Mouse (Mus musculus) kidney, embryonic 16.5 days (tissue): Measurements from ENCODE around the gene Gm42957. TPM values are rescaled to one million over a fixed set of nuclear protein-coding genes. Genes with fewer than 3 reads are reported as not detected.

Experiments
- ATAC-seq: fragments of 200-750 bp; cut with Nextera tagmentation; 2 replicates; pipeline ENCODE4 v1.8.0; 2017; ENCODE audit warnings: moderate TSS enrichment; ENCODE audit not compliant: low FRiP score, low TSS enrichment
- H3K27ac ChIP-seq: fragments of 300-500 bp; sonication (generic); 2 replicates; pipeline ENCODE4 v1.5.1; 2014; ENCODE audit warnings: low read length
- H3K27me3 ChIP-seq: fragments of 300-500 bp; sonication (generic); 2 replicates; pipeline ENCODE4 v1.6.1; 2014; ENCODE audit warnings: low read length, control low read depth, mixed read lengths; ENCODE audit not compliant: insufficient read depth
- H3K36me3 ChIP-seq: fragments of 300-500 bp; sonication (generic); 2 replicates; pipeline ENCODE4 v1.6.1; 2014; ENCODE audit warnings: low read length, control low read depth, mixed read lengths; ENCODE audit not compliant: insufficient read depth
- H3K4me1 ChIP-seq: fragments of 300-500 bp; sonication (generic); 2 replicates; pipeline ENCODE4 v1.6.1; 2014; ENCODE audit warnings: low read length, control low read depth, mixed read lengths; ENCODE audit not compliant: insufficient read depth
- H3K4me2 ChIP-seq: fragments of 300-500 bp; sonication (generic); replicated peaks from 2 replicates; pipeline ENCODE4 v1.6.1; 2014; ENCODE audit warnings: low read depth, low read length
- H3K4me3 ChIP-seq: fragments of 300-500 bp; sonication (generic); 2 replicates; pipeline ENCODE4 v1.5.1; 2014; ENCODE audit warnings: mild to moderate bottlenecking, low read length
- H3K9ac ChIP-seq: fragments of 300-500 bp; sonication (generic); replicated peaks from 2 replicates; pipeline ENCODE4 v1.6.1; 2014; ENCODE audit warnings: low read length
- H3K9me3 ChIP-seq: fragments of 300-500 bp; sonication (generic); 2 replicates; pipeline ENCODE4 v1.6.1; 2016; ENCODE audit warnings: low read length, control low read depth
- WGBS: fragments of 180-500 bp; shearing (Covaris S2); extraction: QIAGEN DNeasy Blood & Tissue Kit; methylation state at CpG from one replicate; pipeline ENCODE4 v1.1.7; 2014; 5-methylcytosine and 5-hydroxymethylcytosine counted together
- polyA plus RNA-seq: library from polyadenylated mRNA; unstranded; fragments of >200 nt; fragmentation: Nextera tagmentation; extraction: Ambion mirVana; gene quantifications from 2 replicates; pipeline ENCODE4 v1.2.1, GENCODE M21; 2015

Gene Gm42957
- 0.05 and 0.21 TPM in 2 replicates for polyA plus RNA-seq

DNA sequence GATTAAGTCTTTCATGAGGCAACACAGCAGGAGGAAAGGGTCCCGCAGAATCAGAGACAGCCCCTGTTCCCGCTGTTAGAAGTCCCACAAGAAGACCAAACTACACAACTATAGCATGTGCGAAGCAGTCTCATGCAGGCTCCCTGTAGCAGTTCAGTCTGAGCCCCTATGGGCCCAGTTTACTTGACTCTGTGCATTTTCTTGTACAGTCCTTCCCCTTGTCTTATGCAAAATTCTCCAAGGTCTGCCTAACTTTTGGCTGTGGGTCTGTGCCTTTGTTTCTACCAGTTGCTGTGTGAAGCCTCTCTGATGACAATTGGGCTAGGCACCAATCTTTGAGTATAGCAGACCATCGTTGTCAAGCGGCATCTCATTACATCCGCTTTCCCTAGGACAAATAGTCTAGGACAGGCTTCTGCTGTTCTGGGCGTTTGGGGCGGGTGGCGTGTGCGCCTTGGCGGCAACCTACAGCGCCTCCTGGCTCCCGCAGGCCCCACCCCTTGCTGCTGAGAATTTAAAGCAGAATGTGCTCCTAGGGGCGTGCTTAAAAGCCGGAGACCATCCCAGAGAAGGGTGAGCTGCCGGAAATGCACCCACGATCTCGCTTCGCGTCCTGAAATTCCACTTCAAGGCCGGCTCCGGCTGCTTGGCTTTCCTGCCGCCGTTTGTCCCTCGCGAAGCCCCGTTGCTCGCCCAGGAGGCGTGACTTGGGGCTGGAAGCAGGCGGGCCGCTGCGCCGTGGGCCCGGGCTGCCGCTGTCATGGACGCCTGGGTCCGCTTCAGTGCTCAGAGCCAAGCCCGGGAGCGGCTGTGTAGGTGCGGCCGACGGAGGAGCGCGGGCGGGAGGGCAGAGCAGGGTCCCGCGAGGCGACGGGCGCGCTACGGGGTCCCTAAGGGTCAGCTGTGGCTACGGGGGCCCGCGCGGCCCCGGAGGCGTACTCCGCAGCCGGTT, at the start of gene Gm42957, which contains the start of gene Pex11b:
Gene Gm42957, plus strand, starts transcription at position 547 of the 952 bp plus-strand sequence.
Gene Pex11b, plus strand, starts transcription at position 449 of the 952 bp plus-strand sequence.
- Histone ChIP-seq H3K9ac (peak within 1 kb of the TSS; percentile 98), H3K9me3 (no peaks in the 10 kb centered on the region), H3K27me3 (no peaks in the 10 kb centered on the region), H3K36me3 (peaks cover 42% of the 10 kb centered on the region), H3K4me1 (peaks cover 30% of the 10 kb centered on the region), H3K4me3 (peak within 1 kb of the TSS; percentile 97), H3K27ac (peak within 1 kb of the TSS; percentile 90), H3K4me2 (peak within 1 kb of the TSS; percentile 70)
- ATAC-seq = peak; percentile 95
- 2% methylated on average over 60 of the region's 60 CpGs for WGBS

- no peak overlapping the region for H3K4me2 ChIP-seq
- H3K36me3 ChIP-seq = no peaks in the 10 kb centered on the region
- no peak overlapping the region for H3K27ac ChIP-seq
- peaks cover 9% of the 10 kb centered on the region for H3K27me3 ChIP-seq
- no peaks in the 10 kb centered on the region; the same call in 1 of the 2 replicates for H3K4me1 ChIP-seq
- ATAC-seq = no peak
- no peaks in the 10 kb centered on the region; the same call in 1 of the 2 replicates for H3K9me3 ChIP-seq
- H3K9ac ChIP-seq = no peak overlapping the region
- no peak overlapping the region for H3K4me3 ChIP-seq
- WGBS = 80% methylated on average over 4 of the region's 4 CpGs
Measured at GRCm38 (mm10) chr3:96590657-96591056, 44.6 kb upstream of the Gm42957 start.

GRCm38 (mm10) chr3:96593374-96593773, 41.9 kb upstream of the Gm42957 start:
- under 1% methylated on average over 10 of the region's 10 CpGs for WGBS
- no peaks in the 10 kb centered on the region for H3K36me3 ChIP-seq

DNA sequence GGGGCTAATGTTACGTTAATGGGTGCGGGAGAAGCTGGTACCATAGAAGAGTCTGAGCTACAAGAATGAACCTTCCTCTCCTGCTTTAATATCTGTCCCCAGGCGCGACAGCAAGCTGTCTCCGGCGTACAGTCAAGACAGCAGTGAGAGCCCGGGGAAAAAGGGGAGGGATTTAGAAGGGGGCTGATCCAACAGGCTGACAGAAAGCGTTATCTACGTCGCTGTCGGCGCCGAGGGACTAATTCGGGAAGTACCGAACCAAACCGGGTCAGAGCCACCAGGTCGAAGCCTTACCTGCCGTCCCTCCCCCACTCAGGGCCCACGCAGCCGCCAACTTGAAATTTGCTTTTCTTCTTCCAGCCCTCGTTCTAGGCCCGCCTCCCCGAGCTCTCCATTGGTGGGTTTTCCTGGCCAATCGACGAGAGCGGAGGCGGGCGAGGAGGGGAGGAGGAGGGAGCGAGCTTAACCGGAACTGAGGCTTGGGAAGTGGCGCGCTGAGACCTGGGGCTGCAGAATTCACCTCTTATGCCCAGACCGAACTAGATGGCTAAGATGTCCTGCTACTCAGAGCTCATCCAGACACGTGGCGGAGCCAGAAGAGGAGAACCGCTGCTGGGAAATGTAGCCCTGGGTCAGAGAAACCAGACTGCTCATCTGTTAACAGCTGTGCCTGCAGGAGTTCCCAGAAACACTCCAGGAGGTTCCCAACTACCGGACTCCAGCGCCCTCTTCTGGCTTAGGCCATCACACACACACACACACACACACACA, 41.3 kb upstream of the Gm42957 start, which contains the start of gene Polr3gl:
Gene Polr3gl, minus strand, starts transcription at position 392 of the 771 bp plus-strand sequence.
- H3K36me3 ChIP-seq = no peaks in the 10 kb centered on the region
- H3K4me1 ChIP-seq = peaks cover 28% of the 10 kb centered on the region
- peak within 1 kb of the TSS; percentile 85 for H3K9ac ChIP-seq
- ATAC-seq = peak; percentile 89
- H3K9me3 ChIP-seq = no peaks in the 10 kb centered on the region; the same call in 1 of the 2 replicates
- peak within 1 kb of the TSS; percentile 77 for H3K4me3 ChIP-seq
- H3K27ac ChIP-seq = peak within 1 kb of the TSS; percentile 83
- WGBS = under 1% methylated on average over 38 of the region's 38 CpGs
- H3K4me2 ChIP-seq = peak within 1 kb of the TSS; percentile 96
- peaks cover 22% of the 10 kb centered on the region for H3K27me3 ChIP-seq

More at GRCm38 (mm10) chr3:96593374-96593773, 41.9 kb upstream of the Gm42957 start:
- Histone ChIP-seq H3K9ac (peak overlapping the region; percentile 85), H3K9me3 (no peaks in the 10 kb centered on the region; the same call in 1 of the 2 replicates), H3K4me3 (peak overlapping the region; percentile 77), H3K4me2 (peak overlapping the region; percentile 96), H3K27ac (peak overlapping the region; percentile 83; the same call in 1 of the 2 replicates), H3K27me3 (peaks cover 18% of the 10 kb centered on the region), H3K4me1 (peaks cover 24% of the 10 kb centered on the region)
- no peak for ATAC-seq

DNA sequence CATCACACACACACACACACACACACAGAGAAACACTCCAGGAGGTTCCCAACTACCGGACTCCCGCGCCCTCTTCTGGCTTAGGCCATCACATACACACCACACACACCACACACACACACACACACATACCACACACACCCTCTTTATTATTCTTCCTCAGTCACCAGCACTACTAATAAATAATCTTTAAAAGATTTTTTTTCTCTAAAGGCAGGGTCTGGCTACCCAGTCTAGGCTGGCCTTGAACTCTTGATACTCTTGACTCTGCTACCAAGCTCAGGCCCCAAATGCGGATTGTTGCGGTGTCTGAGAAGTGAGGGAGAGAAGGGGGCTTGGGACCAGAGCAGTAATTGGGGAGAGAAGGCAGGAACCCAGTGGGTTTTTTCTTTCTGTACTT, 40.4 kb upstream of the Gm42957 start:
- Histone ChIP-seq H3K27me3 (peaks cover 25% of the 10 kb centered on the region), H3K27ac (no peak overlapping the region)

DNA sequence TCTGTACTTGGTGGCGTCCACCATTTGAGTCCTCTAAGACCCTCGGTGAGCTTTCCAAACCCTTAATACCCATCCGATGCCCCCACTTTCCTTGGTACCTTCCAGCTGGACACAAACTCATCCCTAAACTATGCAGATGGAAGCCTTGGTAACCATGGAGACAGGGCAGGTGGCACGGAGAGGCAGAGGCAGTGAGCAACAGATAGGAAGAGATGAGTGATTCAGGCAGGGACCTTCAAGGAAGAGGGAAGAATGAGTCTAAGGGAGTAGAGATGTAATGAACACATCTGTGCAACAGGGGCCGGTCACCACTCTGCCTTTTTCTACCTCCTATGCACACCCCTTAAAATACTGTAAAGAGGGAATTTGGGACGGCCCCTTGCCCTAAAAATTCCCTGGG, 39.6 kb upstream of the Gm42957 start:
- no peak overlapping the region for H3K27ac ChIP-seq
- H3K4me2 ChIP-seq = peak overlapping the region; percentile 69; the same call in 1 of the 2 replicates

More for the DNA sequence above, 40.4 kb upstream of the Gm42957 start:
- no peak for ATAC-seq
- Histone ChIP-seq H3K4me2 (no peak overlapping the region), H3K4me1 (peaks cover 29% of the 10 kb centered on the region), H3K4me3 (no peak overlapping the region), H3K9ac (no peak overlapping the region), H3K9me3 (no peaks in the 10 kb centered on the region), H3K36me3 (no peaks in the 10 kb centered on the region)
- WGBS = 72% methylated on average over 5 of the region's 5 CpGs

DNA sequence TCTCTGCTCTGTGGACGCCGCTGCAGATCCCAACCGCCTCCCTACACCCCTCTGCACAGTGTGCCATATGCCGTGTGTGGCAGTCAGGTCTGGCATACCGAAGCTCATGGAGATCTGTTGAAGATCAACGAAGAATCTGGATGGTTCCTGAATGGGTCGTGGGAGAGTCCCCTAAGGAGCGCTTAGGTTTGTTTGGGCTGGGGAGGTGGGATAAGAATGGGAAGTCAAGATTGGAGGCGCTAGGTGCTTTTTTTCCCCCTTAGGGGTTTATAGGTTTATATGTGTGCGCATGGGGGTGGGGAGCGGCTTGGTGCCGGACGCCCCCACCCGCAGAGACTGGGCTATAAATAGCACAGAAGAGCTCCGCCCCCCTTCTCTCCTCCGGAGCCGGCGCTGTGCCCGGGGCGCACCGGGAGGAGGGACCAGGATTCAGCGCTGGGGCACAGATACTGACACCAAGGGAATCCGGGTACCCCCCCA, 39.0 kb upstream of the Gm42957 start, which contains the start of gene Ankrd34a:
Gene Ankrd34a, plus strand, starts transcription at position 409 of the 480 bp plus-strand sequence.
- Histone ChIP-seq H3K4me1 (peaks cover 33% of the 10 kb centered on the region), H3K9ac (peak within 1 kb of the TSS; percentile 63), H3K4me2 (peak within 1 kb of the TSS; percentile 69), H3K27me3 (peaks cover 25% of the 10 kb centered on the region), H3K36me3 (no peaks in the 10 kb centered on the region), H3K9me3 (no peaks in the 10 kb centered on the region), H3K27ac (peak within 1 kb of the TSS; percentile 64; the same call in 1 of the 2 replicates), H3K4me3 (peak within 1 kb of the TSS; percentile 53)
- no peak for ATAC-seq
- under 1% methylated on average over 23 of the region's 23 CpGs for WGBS

More for the DNA sequence above, 39.6 kb upstream of the Gm42957 start:
- peak overlapping the region; percentile 63; the same call in 1 of the 2 replicates for H3K9ac ChIP-seq
- H3K4me1 ChIP-seq = peaks cover 33% of the 10 kb centered on the region
- H3K36me3 ChIP-seq = no peaks in the 10 kb centered on the region
- H3K4me3 ChIP-seq = peak overlapping the region; percentile 53; the same call in 1 of the 2 replicates
- 29% methylated on average over 6 of the region's 6 CpGs for WGBS
- peaks cover 25% of the 10 kb centered on the region for H3K27me3 ChIP-seq
- no peaks in the 10 kb centered on the region for H3K9me3 ChIP-seq
- ATAC-seq = no peak

GRCm38 (mm10) chr3:96596855-96597254, 38.4 kb upstream of the Gm42957 start:
- peak overlapping the region; percentile 63 for H3K9ac ChIP-seq
- H3K27ac ChIP-seq = no peak overlapping the region
- peaks cover 28% of the 10 kb centered on the region for H3K27me3 ChIP-seq
- H3K4me3 ChIP-seq = peak overlapping the region; percentile 53
- no peak for ATAC-seq
- 4% methylated on average over 9 of the region's 12 CpGs for WGBS
- H3K9me3 ChIP-seq = no peaks in the 10 kb centered on the region
- peak overlapping the region; percentile 69 for H3K4me2 ChIP-seq
- H3K4me1 ChIP-seq = peaks cover 33% of the 10 kb centered on the region
- H3K36me3 ChIP-seq = no peaks in the 10 kb centered on the region

GRCm38 (mm10) chr3:96597435-96597891, 37.8 kb upstream of the Gm42957 start:
- Histone ChIP-seq H3K4me3 (peak overlapping the region; percentile 53), H3K9ac (peak overlapping the region; percentile 63), H3K36me3 (no peaks in the 10 kb centered on the region), H3K27ac (peak overlapping the region; percentile 64; the same call in 1 of the 2 replicates), H3K9me3 (no peaks in the 10 kb centered on the region), H3K27me3 (peaks cover 28% of the 10 kb centered on the region), H3K4me2 (peak overlapping the region; percentile 69), H3K4me1 (peaks cover 35% of the 10 kb centered on the region)
- no peak for ATAC-seq
- 0% methylated on average over 40 of the region's 40 CpGs for WGBS
